Mouse (Mus musculus) forebrain, embryonic 10.5 days (tissue): ENCODE data around the gene Dlg2. TPM values are rescaled to one million over a fixed set of nuclear protein-coding genes. Genes with fewer than 3 reads are reported as not detected.

Experiments used
- DNase-seq: peaks from one replicate; pipeline ENCODE4 v3.0.0-alpha.2; 2017; ENCODE audit warnings: low spot score; ENCODE audit errors: extremely low spot score
- H3K27ac ChIP-seq: fragments of 300-500 bp; sonication (generic); 2 replicates; pipeline ENCODE4 v1.5.1; 2016; ENCODE audit warnings: mild to moderate bottlenecking
- H3K27me3 ChIP-seq: fragments of 300-500 bp; sonication (generic); 2 replicates; pipeline ENCODE4 v1.6.1; 2016; ENCODE audit warnings: mild to moderate bottlenecking; ENCODE audit not compliant: poor library complexity, severe bottlenecking
- H3K36me3 ChIP-seq: fragments of 300-500 bp; sonication (generic); replicated peaks from 2 replicates; pipeline ENCODE4 v1.6.1; 2016; ENCODE audit warnings: mild to moderate bottlenecking, moderate library complexity
- H3K4me1 ChIP-seq: fragments of 300-500 bp; sonication (generic); 2 replicates; pipeline ENCODE4 v1.6.1; 2016
- H3K4me3 ChIP-seq: fragments of 300-500 bp; sonication (generic); 2 replicates; pipeline ENCODE4 v1.5.1; 2016; ENCODE audit warnings: mild to moderate bottlenecking, moderate library complexity
- H3K9me3 ChIP-seq: fragments of 300-500 bp; sonication (generic); 2 replicates; pipeline ENCODE4 v1.6.1; 2016; ENCODE audit warnings: mild to moderate bottlenecking, moderate library complexity
- WGBS: fragments of 180-500 bp; shearing (Covaris S2); methylation state at CpG from one replicate; pipeline ENCODE4 v1.1.7; 2016; 5-methylcytosine and 5-hydroxymethylcytosine counted together
- polyA plus RNA-seq: library from polyadenylated mRNA; unstranded; fragments of >200 nt; fragmentation: Nextera tagmentation; extraction: Ambion mirVana; gene quantifications from 2 replicates; pipeline ENCODE4 v1.2.1, GENCODE M21; 2016

Gene Dlg2
- polyA plus RNA-seq, 1 experiment from 2014 or later, result 0.95 TPM

DNA sequence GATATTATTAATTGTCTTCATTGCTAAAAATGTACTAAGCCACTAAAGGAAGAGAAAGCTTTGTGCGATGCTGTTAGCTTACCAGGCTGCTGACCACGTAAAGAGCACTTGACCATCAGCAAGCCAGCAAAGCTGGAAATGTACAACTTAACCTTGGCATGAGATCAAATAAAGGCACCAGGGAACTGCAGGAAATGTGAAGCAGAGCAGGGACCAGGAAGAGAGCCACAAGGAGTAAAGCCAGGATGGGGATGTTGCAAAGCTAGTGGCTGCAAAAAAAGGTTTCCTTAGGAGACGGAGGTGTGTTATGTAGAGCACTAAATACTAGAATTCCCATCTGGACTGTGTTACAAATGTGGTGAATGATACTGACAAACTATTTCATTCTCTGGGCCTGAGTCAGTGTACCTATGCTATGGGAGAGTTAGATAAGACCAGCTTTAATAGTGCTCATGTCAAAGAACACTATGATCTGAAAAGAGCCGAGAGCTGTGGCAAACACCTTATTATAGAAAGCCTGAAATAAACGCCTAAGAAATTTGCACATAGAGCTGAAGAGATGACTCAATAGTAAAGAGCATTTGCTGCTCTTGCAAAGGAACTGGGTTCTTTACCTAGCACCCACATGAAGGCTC lies 1638.9 kb downstream of the Dlg2 start:
- Histone ChIP-seq H3K27ac (no peak overlapping the region), H3K4me3 (no peak overlapping the region), H3K4me1 (no peaks in the 10 kb centered on the region), H3K9me3 (no peaks in the 10 kb centered on the region), H3K36me3 (no peaks in the 10 kb centered on the region), H3K27me3 (no peaks in the 10 kb centered on the region)
- DNase-seq, result no peak
- 90% methylated on average over 5 of the region's 5 CpGs for WGBS

DNA sequence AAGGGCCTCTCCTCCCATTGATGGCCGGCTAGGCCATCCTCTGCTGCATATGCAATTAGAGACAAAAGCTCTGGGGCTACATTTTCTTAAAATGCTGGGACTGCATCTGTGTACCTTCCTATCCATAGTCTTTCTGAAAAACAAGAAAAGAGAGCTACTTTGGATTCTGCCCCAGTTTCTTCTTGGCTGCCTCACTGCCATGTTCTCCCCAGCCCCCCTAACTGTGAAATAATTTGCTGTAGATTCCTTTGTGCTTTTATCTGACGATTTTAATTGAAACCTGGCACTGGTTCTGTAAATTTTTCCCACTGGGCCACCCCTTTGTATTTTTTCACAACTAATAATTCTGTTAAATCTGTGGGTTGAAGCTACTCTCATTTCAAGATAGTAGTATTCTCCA lies 1646.8 kb downstream of the Dlg2 start:
- H3K9me3 ChIP-seq, result no peaks in the 10 kb centered on the region
- no peak overlapping the region for H3K4me3 ChIP-seq
- 74% methylated on average over 2 of the region's 2 CpGs for whole genome bisulfite sequencing
- no peaks in the 10 kb centered on the region for H3K27me3 ChIP-seq
- H3K4me1 ChIP-seq, result no peaks in the 10 kb centered on the region
- no peak overlapping the region for H3K27ac ChIP-seq
- DNase-seq, result no peak
- H3K36me3 ChIP-seq, result no peaks in the 10 kb centered on the region

DNA sequence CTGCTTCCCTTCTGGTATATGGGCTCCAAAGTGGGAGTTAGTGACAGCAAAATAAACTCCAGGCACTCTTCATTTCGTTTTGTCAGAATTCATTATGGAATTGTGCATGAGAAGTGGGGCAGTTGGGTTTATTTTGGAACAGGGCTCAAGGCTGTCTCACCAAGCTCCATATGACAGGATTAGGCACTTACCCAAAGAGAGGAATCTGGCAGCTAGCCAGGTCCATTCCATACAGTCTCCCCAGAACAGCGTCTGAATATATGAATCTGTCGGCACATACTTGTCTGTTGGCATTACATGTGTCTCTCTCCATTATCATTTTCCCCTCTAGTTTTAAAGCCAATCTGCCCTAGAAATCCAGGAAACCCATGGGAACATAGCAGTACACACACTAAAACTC lies 1649.4 kb downstream of the Dlg2 start:
- Histone ChIP-seq H3K27ac (no peak overlapping the region), H3K4me3 (no peak overlapping the region), H3K9me3 (no peaks in the 10 kb centered on the region), H3K4me1 (no peaks in the 10 kb centered on the region), H3K27me3 (no peaks in the 10 kb centered on the region), H3K36me3 (no peaks in the 10 kb centered on the region)
- WGBS, result 94% methylated on average over 3 of the region's 3 CpGs
- DNase-seq, result no peak

DNA sequence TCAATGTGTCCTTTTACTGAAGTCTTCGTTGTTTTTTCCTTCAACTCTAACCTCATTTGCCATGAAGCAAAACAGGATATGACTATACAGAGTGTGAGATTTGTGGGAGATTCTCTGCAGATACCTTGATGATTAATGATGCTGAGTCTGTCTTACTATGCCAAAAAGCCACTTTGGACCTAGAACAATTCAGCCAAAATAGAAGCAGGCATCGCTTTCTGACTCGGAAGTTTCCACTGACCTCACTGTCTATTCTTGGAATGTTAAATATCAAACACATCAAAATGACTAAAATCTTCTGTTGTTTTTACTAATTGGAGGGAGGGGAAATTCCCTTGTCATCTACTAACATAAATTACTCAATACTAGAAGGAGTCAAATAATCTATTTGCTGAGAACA lies 1657.8 kb downstream of the Dlg2 start:
- Histone ChIP-seq H3K9me3 (no peaks in the 10 kb centered on the region), H3K4me1 (no peaks in the 10 kb centered on the region), H3K4me3 (no peak overlapping the region), H3K27me3 (no peaks in the 10 kb centered on the region), H3K27ac (no peak overlapping the region), H3K36me3 (no peaks in the 10 kb centered on the region)
- WGBS, result 93% methylated on average over 3 of the region's 3 CpGs
- DNase-seq, result no peak

DNA sequence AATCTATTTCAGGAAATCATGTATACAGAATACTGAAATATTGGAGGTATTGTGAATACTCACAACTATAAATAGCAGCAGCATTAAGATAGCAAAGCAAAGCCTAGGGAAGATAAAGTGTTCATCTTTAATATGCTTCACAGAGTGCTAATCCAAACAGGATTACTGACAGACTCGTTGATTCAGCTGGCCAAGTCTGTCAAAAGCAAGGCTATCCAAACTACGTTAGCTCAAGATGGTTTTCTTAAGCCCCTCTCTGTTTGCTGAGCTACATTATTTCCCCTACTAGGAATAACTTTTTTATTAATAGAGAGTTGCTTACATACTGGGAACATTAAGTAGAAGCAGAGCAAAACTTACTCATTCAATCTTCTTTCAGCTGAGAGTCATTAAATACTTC lies 1659.2 kb downstream of the Dlg2 start:
- Histone ChIP-seq H3K36me3 (no peaks in the 10 kb centered on the region), H3K4me1 (no peaks in the 10 kb centered on the region), H3K4me3 (no peak overlapping the region), H3K27ac (no peak overlapping the region), H3K9me3 (no peaks in the 10 kb centered on the region), H3K27me3 (no peaks in the 10 kb centered on the region)
- WGBS, result 69% methylated on average over 2 of the region's 2 CpGs
- no peak for DNase-seq

DNA sequence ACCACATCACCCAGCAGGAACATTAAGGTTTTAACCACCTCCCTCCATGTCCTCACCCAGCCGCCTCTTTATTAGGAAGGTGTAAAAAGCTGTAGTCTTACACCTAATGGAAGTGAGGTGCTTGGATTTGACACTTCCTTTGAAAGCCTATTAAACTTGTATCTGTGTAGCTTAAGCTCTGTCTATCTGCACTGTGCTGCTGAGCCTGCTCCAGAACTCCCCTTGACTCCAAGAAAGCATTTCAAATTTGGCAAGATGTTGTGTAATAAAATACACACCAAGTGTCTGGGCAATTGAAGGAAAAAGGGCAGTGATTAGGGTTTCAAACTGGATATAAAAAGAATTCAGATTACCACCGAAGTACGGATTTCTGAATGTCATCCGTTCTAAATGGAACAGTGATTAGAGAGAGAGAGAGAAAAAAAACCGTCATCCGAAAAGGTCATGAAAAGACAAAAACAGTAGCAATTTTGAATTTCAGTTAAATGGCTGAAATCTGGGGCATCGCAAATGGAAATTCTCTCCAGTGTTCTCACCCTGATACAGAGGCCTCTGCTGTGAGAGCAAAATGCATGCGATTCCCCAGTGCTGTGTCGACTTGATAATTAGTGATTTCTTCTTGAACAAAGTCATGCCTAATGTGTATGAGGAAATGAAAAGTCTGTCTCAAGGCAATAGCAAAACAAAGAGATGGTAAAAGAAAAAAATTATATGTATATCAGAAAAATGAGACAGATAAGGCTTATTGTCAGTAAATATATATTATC lies 1663.8 kb downstream of the Dlg2 start:
- no peaks in the 10 kb centered on the region for H3K36me3 ChIP-seq
- H3K27ac ChIP-seq, result no peak overlapping the region
- WGBS, result 90% methylated on average over 9 of the region's 9 CpGs
- H3K4me1 ChIP-seq, result no peaks in the 10 kb centered on the region
- H3K9me3 ChIP-seq, result no peaks in the 10 kb centered on the region
- H3K27me3 ChIP-seq, result no peaks in the 10 kb centered on the region
- H3K4me3 ChIP-seq, result no peak overlapping the region
- DNase-seq, result no peak

DNA sequence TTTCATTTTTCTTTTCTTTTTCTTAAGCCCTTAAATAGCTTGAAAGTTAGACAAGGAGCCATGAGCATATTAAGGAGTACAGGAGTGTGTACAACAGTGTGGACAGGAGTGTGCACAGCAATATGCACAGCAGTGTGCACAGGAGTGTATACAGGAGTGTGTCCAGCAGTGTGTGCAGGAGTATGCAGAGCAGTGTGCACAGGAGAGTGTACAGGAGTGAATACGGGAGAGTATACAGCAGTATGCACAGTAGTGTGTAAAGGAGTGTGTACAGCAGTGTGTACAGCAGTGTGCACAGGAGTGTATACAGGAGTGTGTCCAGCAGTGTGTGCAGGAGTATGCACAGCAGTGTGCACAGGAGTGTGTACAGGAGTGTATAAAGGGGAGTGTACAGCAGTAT lies 1671.0 kb downstream of the Dlg2 start:
- 93% methylated on average over 1 of the region's 1 CpGs for WGBS
- no peaks in the 10 kb centered on the region for H3K27me3 ChIP-seq
- H3K9me3 ChIP-seq, result no peaks in the 10 kb centered on the region
- H3K27ac ChIP-seq, result no peak overlapping the region
- H3K4me3 ChIP-seq, result no peak overlapping the region
- H3K36me3 ChIP-seq, result no peaks in the 10 kb centered on the region
- no peak for DNase-seq
- H3K4me1 ChIP-seq, result no peaks in the 10 kb centered on the region

DNA sequence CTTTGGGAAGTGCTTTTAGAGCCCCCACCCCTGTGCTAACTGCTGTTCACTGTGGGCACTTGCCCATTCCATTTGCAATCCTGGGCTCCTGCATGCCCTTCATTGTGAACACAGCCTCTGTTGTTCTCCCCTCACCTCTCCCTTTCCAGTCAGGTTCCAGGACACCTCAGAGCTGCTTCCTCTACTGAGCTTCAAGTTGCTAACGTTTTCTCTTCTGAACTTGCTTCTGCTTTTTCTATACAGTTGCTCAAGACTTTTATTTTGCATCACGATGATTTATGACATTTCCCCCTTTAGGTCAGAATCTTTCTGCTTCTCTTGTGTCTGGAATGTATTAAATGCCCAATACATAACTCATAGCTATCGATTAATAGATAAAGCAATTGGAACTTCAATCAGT lies 1674.3 kb downstream of the Dlg2 start:
- H3K27ac ChIP-seq, result no peak overlapping the region
- DNase-seq, result no peak
- H3K36me3 ChIP-seq, result no peaks in the 10 kb centered on the region
- no peaks in the 10 kb centered on the region for H3K9me3 ChIP-seq
- no peak overlapping the region for H3K4me3 ChIP-seq
- no peaks in the 10 kb centered on the region for H3K27me3 ChIP-seq
- no peaks in the 10 kb centered on the region for H3K4me1 ChIP-seq
- WGBS, result 73% methylated on average over 3 of the region's 3 CpGs

DNA sequence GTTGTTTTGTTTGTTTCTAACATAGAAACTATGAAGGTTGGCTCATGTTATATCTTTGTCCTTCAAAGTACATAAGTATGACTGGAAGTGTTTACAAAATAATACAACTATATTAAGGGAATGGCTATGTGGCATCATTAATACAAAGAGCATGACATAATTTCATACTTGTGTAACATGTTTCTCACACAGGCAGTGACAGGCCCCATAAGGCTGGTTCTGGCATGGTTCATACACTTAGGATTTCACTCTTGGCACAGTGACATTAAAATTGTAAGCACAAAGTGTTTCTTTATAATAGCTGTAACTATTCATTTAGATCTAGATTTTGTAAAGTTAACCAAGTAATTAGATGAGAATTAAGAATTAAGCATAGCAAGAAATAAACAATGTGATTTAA lies 1678.1 kb downstream of the Dlg2 start:
- Histone ChIP-seq H3K27me3 (no peaks in the 10 kb centered on the region), H3K27ac (no peak overlapping the region), H3K36me3 (no peaks in the 10 kb centered on the region), H3K9me3 (no peaks in the 10 kb centered on the region), H3K4me3 (no peak overlapping the region), H3K4me1 (no peaks in the 10 kb centered on the region)
- DNase-seq, result no peak

DNA sequence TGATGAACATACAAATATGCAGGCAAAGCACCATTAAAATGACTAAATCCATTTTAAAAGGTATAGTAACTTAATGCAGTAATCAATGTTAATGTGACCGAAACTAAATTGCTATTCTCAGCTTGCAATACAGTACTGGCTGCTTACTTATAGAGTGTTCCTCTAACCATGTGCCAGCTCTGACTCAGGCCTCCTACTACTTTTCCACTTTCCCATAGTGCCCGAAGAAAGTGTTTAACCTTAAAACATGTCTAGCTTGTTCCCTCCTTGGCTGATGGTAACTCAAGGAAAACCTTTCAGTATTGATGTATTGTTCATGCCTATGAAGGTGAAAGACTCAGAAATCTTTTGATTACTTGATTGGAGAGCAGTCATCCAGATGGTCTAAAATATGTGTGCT lies 1686.7 kb downstream of the Dlg2 start:
- Histone ChIP-seq H3K27me3 (no peaks in the 10 kb centered on the region), H3K27ac (no peak overlapping the region), H3K36me3 (no peaks in the 10 kb centered on the region), H3K4me1 (no peaks in the 10 kb centered on the region), H3K4me3 (no peak overlapping the region), H3K9me3 (no peaks in the 10 kb centered on the region)
- no peak for DNase-seq
- 90% methylated on average over 2 of the region's 2 CpGs for WGBS

DNA sequence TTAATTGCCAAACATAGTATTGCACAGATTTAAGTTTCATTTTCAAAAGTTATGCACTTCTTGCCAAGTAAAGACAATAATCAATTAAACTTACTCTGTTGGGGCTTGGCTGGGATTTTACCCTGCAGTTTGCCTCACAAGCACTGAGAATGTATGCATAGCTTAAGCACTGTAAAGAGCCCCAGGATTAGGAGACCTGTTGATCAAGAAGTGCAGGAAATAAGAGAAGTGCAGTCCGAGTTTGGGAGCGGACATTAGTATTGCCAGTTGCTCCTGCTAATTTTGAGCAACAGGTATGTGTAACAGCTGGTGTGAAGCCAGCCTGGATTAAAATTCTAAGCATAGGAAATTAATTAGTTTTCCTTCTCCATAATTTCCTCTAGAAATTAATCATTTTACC lies 1687.8 kb downstream of the Dlg2 start:
- no peaks in the 10 kb centered on the region for H3K36me3 ChIP-seq
- H3K27ac ChIP-seq, result no peak overlapping the region
- no peaks in the 10 kb centered on the region for H3K27me3 ChIP-seq
- no peaks in the 10 kb centered on the region for H3K4me1 ChIP-seq
- no peak for DNase-seq
- H3K4me3 ChIP-seq, result no peak overlapping the region
- WGBS, result 80% methylated on average over 2 of the region's 2 CpGs
- H3K9me3 ChIP-seq, result no peaks in the 10 kb centered on the region

DNA sequence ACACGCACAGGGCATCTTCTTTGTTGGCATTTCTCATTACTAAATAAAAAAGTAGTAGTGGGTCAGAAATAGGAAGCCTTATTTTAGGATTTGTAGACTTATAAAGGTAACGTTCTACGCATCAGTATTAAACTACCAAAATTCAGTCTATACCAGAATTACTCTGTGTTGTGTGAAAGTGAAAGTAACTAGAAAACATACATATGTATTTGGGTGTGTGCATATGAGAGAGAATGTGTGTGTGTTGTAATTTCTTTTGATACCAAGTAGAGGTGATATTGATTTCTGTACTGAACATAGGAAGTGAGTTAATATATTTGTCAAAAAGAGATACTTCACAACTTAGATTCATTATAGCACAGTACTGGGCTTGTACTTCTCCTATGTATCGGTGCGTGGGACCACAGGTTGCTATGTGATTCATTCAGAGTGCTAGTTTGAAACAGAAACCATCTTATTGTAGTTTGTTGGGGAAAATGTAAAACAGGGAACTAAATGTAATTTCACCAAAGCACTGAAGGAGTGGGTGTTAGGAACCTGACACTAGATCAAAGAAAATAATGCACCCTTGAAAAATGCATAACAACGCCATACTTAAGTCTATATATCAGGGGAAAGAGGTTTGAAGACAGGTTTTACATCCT lies 1688.5 kb downstream of the Dlg2 start:
- WGBS, result 93% methylated on average over 6 of the region's 6 CpGs
- no peaks in the 10 kb centered on the region for H3K9me3 ChIP-seq

DNA sequence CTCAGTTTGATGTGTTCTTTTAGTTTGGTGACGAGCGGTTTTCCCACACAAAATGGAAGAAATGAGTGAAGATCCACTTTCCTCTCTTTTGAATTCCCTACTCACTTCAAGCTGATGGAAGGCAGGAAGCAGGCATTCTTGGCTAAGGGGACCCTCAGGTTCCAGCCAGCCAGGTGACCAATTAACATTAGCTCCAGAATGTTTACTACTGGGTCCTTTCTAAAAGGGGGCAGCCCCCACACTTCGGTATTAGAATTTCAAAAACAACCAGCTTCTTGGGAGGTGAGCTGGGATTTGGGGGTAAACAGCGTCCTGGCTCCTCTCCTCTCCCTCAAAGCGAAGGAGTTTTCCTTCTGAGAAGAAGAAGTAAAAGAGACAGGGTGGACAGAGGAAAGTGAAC lies 1703.6 kb downstream of the Dlg2 start:
- H3K9me3 ChIP-seq, result no peaks in the 10 kb centered on the region
- H3K27ac ChIP-seq, result no peak overlapping the region
- no peak for DNase-seq
- peak overlapping the region; percentile 49 for H3K4me3 ChIP-seq
- peaks cover 29% of the 10 kb centered on the region for H3K4me1 ChIP-seq
- WGBS, result 29% methylated on average over 5 of the region's 5 CpGs
- H3K36me3 ChIP-seq, result no peaks in the 10 kb centered on the region
- peaks cover 40% of the 10 kb centered on the region for H3K27me3 ChIP-seq

More for the DNA sequence above, 1688.5 kb downstream of the Dlg2 start:
- Histone ChIP-seq H3K36me3 (no peaks in the 10 kb centered on the region), H3K4me3 (no peak overlapping the region), H3K27ac (no peak overlapping the region), H3K4me1 (no peaks in the 10 kb centered on the region), H3K27me3 (no peaks in the 10 kb centered on the region)
- no peak for DNase-seq
